Mouse (Mus musculus) forebrain, embryonic 14.5 days (tissue): ENCODE data around the gene Lhb. TPM values are rescaled to one million over a fixed set of nuclear protein-coding genes. Genes with fewer than 3 reads are reported as not detected.

ENCODE experiments used
- ATAC-seq: fragments of 200-750 bp; cut with Nextera tagmentation; 2 replicates; pipeline ENCODE4 v1.8.0; 2017; ENCODE audit warnings: mild to moderate bottlenecking, moderate library complexity
- DNase-seq: peaks from one replicate; pipeline ENCODE4 v3.0.0-alpha.2; 2015; ENCODE audit warnings: low spot score
- H3K27ac ChIP-seq: fragments of 300-500 bp; sonication (generic); 2 replicates; pipeline ENCODE4 v1.5.1; 2014; ENCODE audit warnings: low read depth, mild to moderate bottlenecking, control low read depth, low read length, moderate library complexity
- H3K27me3 ChIP-seq: fragments of 300-500 bp; sonication (generic); replicated peaks from 2 replicates; pipeline ENCODE4 v1.6.1; 2014; ENCODE audit warnings: low read length, control low read depth, mixed read lengths; ENCODE audit not compliant: control insufficient read depth, insufficient read depth
- H3K36me3 ChIP-seq: fragments of 300-500 bp; sonication (generic); 2 replicates; pipeline ENCODE4 v1.6.1; 2014; ENCODE audit warnings: low read length, control low read depth; ENCODE audit not compliant: control insufficient read depth, insufficient read depth
- H3K4me1 ChIP-seq: fragments of 300-500 bp; sonication (generic); 2 replicates; pipeline ENCODE4 v1.6.1; 2014; ENCODE audit warnings: antibody characterized with exemption, low read length, control low read depth; ENCODE audit not compliant: control insufficient read depth, insufficient read depth
- H3K4me2 ChIP-seq: fragments of 300-500 bp; sonication (generic); 2 replicates; pipeline ENCODE4 v1.6.1; 2014; ENCODE audit warnings: mild to moderate bottlenecking, control low read depth, low read length
- H3K4me3 ChIP-seq: fragments of 300-500 bp; sonication (generic); 2 replicates; pipeline ENCODE4 v1.5.1; 2014; ENCODE audit warnings: low read depth, low read length, control low read depth
- H3K9ac ChIP-seq: fragments of 300-500 bp; sonication (generic); 2 replicates; pipeline ENCODE4 v1.6.1; 2014; ENCODE audit warnings: mild to moderate bottlenecking, low read length, control low read depth, moderate library complexity
- H3K9me3 ChIP-seq: fragments of 300-500 bp; sonication (generic); replicated peaks from 2 replicates; pipeline ENCODE4 v1.6.1; 2016; ENCODE audit warnings: low read length, control low read depth, mixed read lengths; ENCODE audit not compliant: control insufficient read depth
- WGBS: fragments of 180-500 bp; shearing (Covaris S2); extraction: QIAGEN DNeasy Blood & Tissue Kit; methylation state at CpG from one replicate; pipeline ENCODE4 v1.1.7; 2014; 5-methylcytosine and 5-hydroxymethylcytosine counted together
- polyA plus RNA-seq: library from polyadenylated mRNA; unstranded; fragments of >200 nt; fragmentation: Nextera tagmentation; extraction: Ambion mirVana; gene quantifications from 2 replicates; pipeline ENCODE4 v1.2.1, GENCODE M21; 2014

Gene Lhb
- polyA plus RNA-seq, 1 experiment from 2014 or later, result 0.46 TPM

DNA sequence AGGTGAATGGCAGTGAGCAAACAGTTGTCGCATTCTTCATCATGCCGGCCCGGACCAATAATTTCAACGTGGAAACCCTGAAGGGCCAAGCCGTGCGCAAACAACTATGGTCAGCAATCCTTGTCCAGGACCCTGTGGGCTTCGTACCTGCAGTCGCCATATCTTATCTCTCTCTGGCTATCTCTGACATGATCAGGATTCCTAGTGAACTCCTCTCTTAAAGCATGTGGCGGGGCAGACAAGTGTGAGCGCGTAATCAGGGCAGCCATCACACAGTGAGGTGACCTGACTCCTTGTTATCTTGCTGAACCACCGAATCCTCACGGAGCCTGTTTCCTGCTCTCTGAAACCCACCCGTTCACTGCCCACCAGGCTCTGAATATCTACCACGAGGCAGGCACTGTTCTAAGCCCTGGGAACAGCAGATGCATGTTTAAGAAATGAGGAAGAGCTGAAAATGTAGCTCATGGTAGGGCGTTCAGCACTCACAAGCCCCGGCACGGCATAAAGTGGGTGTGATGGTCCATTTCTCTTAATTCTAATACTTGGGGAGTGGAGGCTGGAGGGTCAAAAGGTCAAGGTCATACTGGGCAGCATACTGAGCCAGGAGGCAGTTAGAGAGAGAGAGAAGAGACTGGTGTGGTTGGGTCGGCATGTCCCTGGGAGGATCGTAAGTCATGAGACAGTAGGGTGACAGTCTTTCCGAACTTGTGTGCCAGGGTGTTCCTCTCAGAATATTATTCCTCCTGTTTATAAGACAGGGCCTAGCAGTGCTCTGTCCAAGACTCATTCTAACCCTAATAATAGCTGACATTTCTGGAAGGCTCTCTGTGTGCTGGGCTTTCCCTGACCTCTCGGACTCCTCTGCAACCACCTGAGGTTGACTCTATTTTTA, 23.2 kb downstream of the Lhb start:
- Histone ChIP-seq H3K36me3 (peaks cover 53% of the 10 kb centered on the region; the same call in 1 of the 2 replicates), H3K27me3 (no peaks in the 10 kb centered on the region), H3K9me3 (no peaks in the 10 kb centered on the region), H3K27ac (no peak overlapping the region), H3K4me1 (no peaks in the 10 kb centered on the region), H3K4me3 (no peak overlapping the region), H3K4me2 (no peak overlapping the region), H3K9ac (no peak overlapping the region)
- WGBS, result 89% methylated on average over 22 of the region's 22 CpGs
- DNase-seq (no peak), ATAC-seq (no peak)

DNA sequence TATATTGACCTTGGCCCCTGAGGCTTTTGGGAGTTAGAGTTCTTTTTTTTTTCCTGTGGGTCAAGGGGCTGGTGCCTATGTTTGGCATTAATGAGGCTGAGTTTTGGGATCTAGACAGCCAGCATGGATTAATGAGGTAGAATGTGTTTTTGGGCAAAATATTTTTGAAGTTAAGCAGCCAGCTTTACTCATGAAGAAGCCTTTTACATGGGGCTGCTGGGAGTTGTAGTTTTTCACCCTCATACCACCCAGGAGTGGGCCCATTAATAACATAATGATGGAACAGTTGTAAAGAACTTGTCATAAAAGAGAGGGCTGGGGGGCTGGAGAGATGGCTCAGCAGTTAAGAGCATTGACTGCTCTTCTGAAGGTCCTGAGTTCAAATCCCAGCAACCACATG, 26.0 kb downstream of the Lhb start:
- peaks cover 44% of the 10 kb centered on the region for H3K36me3 ChIP-seq
- ATAC-seq, result no peak
- no peak overlapping the region for H3K4me3 ChIP-seq
- no peak overlapping the region for H3K9ac ChIP-seq
- DNase-seq, result no peak
- no peak overlapping the region for H3K27ac ChIP-seq
- H3K4me2 ChIP-seq, result no peak overlapping the region
- no peaks in the 10 kb centered on the region for H3K4me1 ChIP-seq
- H3K9me3 ChIP-seq, result no peaks in the 10 kb centered on the region
- H3K27me3 ChIP-seq, result no peaks in the 10 kb centered on the region

DNA sequence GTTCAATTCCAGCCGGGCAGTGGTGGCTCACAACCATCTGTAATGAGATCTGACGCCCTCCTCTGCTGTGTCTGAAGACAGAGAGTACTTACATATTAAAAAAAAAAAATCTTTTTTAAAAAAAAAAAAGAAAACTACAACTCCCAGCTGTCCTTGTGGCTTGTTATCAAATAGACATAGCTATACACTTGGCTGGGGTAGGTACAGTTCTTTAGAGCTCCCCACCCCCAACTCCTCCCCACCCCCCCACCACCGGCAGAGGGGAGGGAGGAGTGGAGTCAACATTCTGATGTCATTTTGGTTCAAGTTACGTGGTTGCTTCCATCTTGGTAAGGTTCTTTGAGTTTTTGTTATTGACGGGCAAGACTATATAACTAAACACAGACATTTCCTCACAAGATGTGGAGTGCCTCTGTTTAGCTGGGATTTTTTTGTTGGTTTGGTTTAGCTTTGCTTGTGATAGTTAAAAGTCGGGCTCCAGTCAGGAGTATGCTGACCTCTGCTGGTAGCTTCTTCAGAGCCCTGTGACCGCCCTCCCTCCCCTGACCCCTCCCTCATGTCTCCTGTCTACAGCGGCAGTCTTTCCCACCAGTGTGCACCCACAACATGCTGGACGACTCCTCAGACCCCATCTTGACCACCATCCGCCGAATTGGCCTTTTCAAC, 26.8 kb downstream of the Lhb start:
- Histone ChIP-seq H3K4me3 (no peak overlapping the region), H3K27ac (no peak overlapping the region), H3K9ac (no peak overlapping the region), H3K4me2 (no peak overlapping the region), H3K9me3 (no peaks in the 10 kb centered on the region), H3K4me1 (no peaks in the 10 kb centered on the region), H3K36me3 (peaks cover 48% of the 10 kb centered on the region), H3K27me3 (no peaks in the 10 kb centered on the region)
- ATAC-seq, result no peak
- 44% methylated on average over 11 of the region's 11 CpGs for WGBS
- no peak for DNase-seq

DNA sequence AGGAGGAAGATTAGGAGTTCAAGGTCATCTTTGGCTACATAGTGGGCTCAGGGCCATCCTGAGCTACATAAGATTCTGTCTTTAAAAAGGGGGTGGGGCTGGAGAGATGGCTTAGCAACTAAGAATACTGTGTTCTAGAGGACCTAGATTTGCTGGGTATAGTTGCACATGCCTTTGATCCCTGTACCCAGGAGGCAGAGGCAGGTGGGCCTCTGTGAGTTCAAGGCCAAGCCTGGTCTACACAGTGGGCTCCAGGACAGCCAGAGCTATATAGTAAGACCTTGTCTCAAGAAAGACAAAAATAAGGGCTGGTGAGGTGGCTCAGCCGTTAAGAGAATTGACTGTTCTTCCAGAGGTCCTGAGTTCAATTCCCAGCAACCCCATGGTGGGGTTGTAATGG, 29.4 kb downstream of the Lhb start:
- H3K36me3 ChIP-seq, result peaks cover 43% of the 10 kb centered on the region
- no peak overlapping the region for H3K27ac ChIP-seq
- H3K4me2 ChIP-seq, result no peak overlapping the region
- H3K9ac ChIP-seq, result no peak overlapping the region
- no peak overlapping the region for H3K4me3 ChIP-seq
- no peak for ATAC-seq
- H3K4me1 ChIP-seq, result no peaks in the 10 kb centered on the region
- 90% methylated on average over 1 of the region's 1 CpGs for WGBS
- H3K9me3 ChIP-seq, result no peaks in the 10 kb centered on the region
- DNase-seq, result no peak
- H3K27me3 ChIP-seq, result no peaks in the 10 kb centered on the region

DNA sequence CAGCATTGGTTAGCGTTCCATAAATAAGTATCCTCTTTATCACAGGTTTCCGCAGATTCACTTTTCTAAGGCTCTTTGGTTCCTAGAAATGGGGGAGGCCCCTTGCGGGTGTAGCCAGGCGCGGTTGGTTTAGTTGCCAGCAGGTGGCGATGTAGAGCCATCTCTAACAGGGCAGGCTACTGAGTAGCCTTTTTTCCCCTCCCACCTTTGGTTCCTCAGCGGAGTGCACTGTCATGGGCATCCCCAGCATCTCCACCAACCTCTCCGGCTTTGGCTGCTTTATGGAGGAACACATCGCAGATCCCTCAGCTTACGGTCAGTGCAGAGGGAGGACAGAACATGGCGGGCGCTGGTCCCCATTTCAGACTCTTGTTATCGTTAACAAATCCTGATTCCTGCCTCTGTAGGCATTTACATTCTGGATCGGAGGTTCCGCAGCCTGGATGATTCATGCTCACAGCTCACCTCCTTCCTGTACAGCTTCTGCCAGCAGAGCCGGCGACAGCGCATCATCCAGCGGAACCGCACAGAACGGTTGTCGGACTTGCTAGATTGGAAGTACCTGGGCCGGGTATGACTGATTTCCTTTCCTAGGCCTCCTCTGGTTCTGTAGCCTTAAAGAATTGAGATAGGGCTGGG, 30.8 kb downstream of the Lhb start:
- no peaks in the 10 kb centered on the region for H3K9me3 ChIP-seq
- ATAC-seq (peak; percentile 81), DNase-seq (peak; percentile 83)
- no peaks in the 10 kb centered on the region for H3K27me3 ChIP-seq
- 49% methylated on average over 23 of the region's 23 CpGs for WGBS
- no peak overlapping the region for H3K4me3 ChIP-seq
- no peaks in the 10 kb centered on the region for H3K4me1 ChIP-seq
- no peak overlapping the region for H3K9ac ChIP-seq
- peaks cover 48% of the 10 kb centered on the region for H3K36me3 ChIP-seq
- H3K4me2 ChIP-seq, result no peak overlapping the region
- H3K27ac ChIP-seq, result no peak overlapping the region

DNA sequence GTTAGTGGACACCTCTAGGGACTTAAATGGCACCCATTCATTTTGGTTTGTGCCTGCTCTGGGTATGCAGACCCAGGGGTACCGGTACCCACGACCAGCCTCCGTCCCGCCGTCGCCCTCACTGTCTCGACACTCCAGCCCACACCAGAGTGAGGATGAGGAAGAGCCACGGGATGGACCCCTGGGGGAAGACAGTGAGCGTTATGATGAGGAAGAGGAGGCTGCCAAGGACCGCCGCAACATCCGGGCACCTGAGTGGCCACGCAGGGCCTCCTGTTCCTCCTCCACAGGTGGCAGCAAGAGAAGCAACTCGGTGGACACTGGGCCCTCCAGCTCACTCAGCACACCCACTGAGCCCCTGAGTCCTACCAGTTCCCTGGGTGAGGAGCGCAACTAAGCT, 34.4 kb downstream of the Lhb start:
- Histone ChIP-seq H3K4me3 (no peak overlapping the region), H3K4me2 (no peak overlapping the region), H3K27ac (no peak overlapping the region), H3K9ac (no peak overlapping the region), H3K27me3 (no peaks in the 10 kb centered on the region), H3K36me3 (peaks cover 55% of the 10 kb centered on the region), H3K9me3 (no peaks in the 10 kb centered on the region), H3K4me1 (peaks cover 16% of the 10 kb centered on the region)
- WGBS, result 92% methylated on average over 15 of the region's 15 CpGs
- DNase-seq (no peak), ATAC-seq (no peak)

DNA sequence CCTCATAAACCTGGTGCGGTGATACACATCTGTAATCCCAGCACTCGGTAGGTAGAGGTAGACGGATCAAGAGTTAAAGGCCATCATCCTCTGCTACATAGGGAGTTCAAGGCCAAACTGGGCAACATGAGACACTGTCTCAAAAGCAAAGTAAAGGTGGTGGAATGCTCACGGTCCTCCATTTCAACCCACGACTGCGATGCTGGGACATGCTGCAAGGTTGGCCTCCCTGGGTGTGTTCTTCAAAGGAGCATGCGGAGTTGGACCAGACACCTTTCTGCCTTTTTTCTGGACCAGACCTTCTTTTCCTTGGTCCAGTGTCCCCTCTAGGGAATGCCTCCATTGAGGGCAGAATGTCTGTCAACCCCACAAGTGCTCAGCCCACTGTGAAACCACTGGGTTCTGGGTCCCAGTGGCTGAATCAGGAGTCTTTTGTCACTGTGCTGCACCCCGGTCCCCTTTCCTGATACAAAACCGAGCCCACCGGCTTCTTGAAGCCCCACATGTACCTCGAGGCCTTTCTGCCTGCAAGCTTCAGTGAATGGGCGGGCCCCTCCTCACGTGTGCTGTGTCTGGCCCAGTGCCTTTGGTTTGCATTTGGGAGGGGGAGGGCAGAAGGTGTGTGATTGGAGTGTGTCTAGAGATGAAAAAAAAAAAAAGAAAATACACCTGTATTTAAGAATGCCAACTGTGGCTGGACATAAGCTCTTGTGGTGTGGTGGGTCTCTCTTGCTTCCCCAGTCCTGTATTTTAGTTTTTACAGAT, 35.5 kb downstream of the Lhb start:
- H3K9ac ChIP-seq, result no peak overlapping the region
- H3K4me2 ChIP-seq, result no peak overlapping the region
- 73% methylated on average over 13 of the region's 13 CpGs for WGBS
- ATAC-seq, result no peak
- peaks cover 24% of the 10 kb centered on the region for H3K4me1 ChIP-seq
- H3K27me3 ChIP-seq, result no peaks in the 10 kb centered on the region
- peaks cover 56% of the 10 kb centered on the region for H3K36me3 ChIP-seq
- no peak for DNase-seq
- H3K27ac ChIP-seq, result no peak overlapping the region
- H3K9me3 ChIP-seq, result no peaks in the 10 kb centered on the region
- H3K4me3 ChIP-seq, result no peak overlapping the region

DNA sequence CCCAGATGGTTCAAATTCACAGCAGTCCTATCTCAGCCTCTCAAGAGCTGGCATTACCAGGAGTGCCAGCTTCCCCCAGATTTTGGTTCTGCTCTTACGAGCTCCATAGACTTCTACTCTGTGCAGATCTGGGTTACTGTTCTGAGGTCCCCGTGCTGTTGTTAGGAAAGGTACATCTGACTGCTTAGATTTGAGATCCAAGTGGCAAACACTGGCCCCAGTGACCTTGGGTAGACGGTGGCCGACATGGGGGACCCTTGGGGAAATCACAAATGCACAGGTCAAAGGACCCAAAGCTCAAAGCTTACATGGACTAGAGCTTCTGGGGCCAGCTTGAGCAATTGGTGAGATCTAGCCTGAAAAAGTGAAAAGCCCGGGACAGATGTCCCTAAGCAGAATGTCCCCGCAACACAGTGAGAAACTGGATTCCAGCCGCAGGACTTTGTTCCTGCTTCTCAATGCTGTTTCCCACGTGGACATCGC, 36.1 kb downstream of the Lhb start:
- Histone ChIP-seq H3K4me1 (peaks cover 24% of the 10 kb centered on the region), H3K4me2 (peak overlapping the region; percentile 83), H3K4me3 (0 out of 2 replicates have a peak overlapping the region, but pooled peaks have one; percentile 80), H3K9me3 (no peaks in the 10 kb centered on the region), H3K9ac (no peak overlapping the region), H3K36me3 (peaks cover 60% of the 10 kb centered on the region), H3K27me3 (no peaks in the 10 kb centered on the region), H3K27ac (peak overlapping the region; percentile 29; the same call in 1 of the 2 replicates)
- 60% methylated on average over 9 of the region's 9 CpGs for WGBS
- ATAC-seq (no peak), DNase-seq (no peak)
